Mouse (Mus musculus) G1E (cell line): ENCODE measurements around the gene Nfrkb. TPM values are rescaled to one million over a fixed set of nuclear protein-coding genes. Genes with fewer than 3 reads are reported as not detected.

Experiments used
- ATAC-seq: 2 replicates; pipeline ENCODE4 v1.8.0; 2016; ENCODE audit warnings: mild to moderate bottlenecking; ENCODE audit not compliant: insufficient number of reproducible peaks, poor library complexity, low FRiP score, severe bottlenecking; ENCODE audit errors: extremely low read depth
- DNase-seq: peaks from one replicate; pipeline ENCODE4 v3.0.0; 2012; ENCODE audit warnings: low spot score
- H3K27me3 ChIP-seq: 2 replicates; pipeline ENCODE4 v1.6.1; 2012; ENCODE audit warnings: mild to moderate bottlenecking, low read length, inconsistent platforms; ENCODE audit not compliant: insufficient read depth
- H3K36me3 ChIP-seq: replicated peaks from 2 replicates; pipeline ENCODE3; 2012; ENCODE audit warnings: mild to moderate bottlenecking, inconsistent platforms
- H3K4me1 ChIP-seq: 2 replicates; pipeline ENCODE4 v1.6.1; 2012; ENCODE audit warnings: low read depth, low read length, inconsistent platforms, mixed read lengths; ENCODE audit not compliant: insufficient read depth
- H3K4me3 ChIP-seq: 2 replicates; pipeline ENCODE4 v1.5.1; 2012; ENCODE audit warnings: low read depth, mild to moderate bottlenecking, inconsistent platforms, low read length, moderate library complexity, mixed read lengths
- H3K9me3 ChIP-seq: replicated peaks from 2 replicates; pipeline ENCODE4 v1.6.1; 2012; ENCODE audit warnings: inconsistent platforms
- CTCF ChIP-seq: IDR thresholded peaks from 2 replicates; pipeline ENCODE4 v1.5.1; 2012; ENCODE audit warnings: low read depth, low read length, inconsistent platforms, mixed read lengths
- GATA1 ChIP-seq: IDR thresholded peaks from 2 replicates; pipeline ENCODE4 v1.6.1; 2012; ENCODE audit warnings: borderline replicate concordance, low read length, inconsistent platforms, mixed read lengths
- GATA2 ChIP-seq: IDR thresholded peaks from 2 replicates; pipeline ENCODE4 v1.6.1; 2012; ENCODE audit warnings: low read depth, low read length, inconsistent platforms, borderline replicate concordance
- POLR2AphosphoS5 ChIP-seq: IDR thresholded peaks from 2 replicates; pipeline ENCODE4 v1.6.1; 2012; ENCODE audit warnings: low read depth, low read length, inconsistent platforms; ENCODE audit not compliant: insufficient replicate concordance
- TAL1 ChIP-seq: conservative IDR thresholded peaks from 2 replicates; pipeline ENCODE4 v1.6.1; 2012; ENCODE audit warnings: low read depth, low read length, inconsistent platforms, mixed read lengths
- polyA plus RNA-seq: library from polyadenylated mRNA; stranded (reverse); fragments of >175 nt; gene quantifications from 2 replicates; pipeline ENCODE4 v1.2.3, GENCODE M21; 2012
- total RNA-seq, 2 experiments: library from RNA; stranded (forward) in 1 of 2; stranded (reverse) in 1 of 2; fragments of 200-1000 nt in 1 of 2; fragments of >200 nt in 1 of 2; fragmentation: Nextera tagmentation in 1 of 2; gene quantifications; 2 replicates each; pipeline ENCODE4 v1.2.3; 2014 to 2017

Gene Nfrkb
- total and polyA plus RNA-seq, 3 experiments, result 21.2 to 39.9 (median 23.8) TPM

DNA sequence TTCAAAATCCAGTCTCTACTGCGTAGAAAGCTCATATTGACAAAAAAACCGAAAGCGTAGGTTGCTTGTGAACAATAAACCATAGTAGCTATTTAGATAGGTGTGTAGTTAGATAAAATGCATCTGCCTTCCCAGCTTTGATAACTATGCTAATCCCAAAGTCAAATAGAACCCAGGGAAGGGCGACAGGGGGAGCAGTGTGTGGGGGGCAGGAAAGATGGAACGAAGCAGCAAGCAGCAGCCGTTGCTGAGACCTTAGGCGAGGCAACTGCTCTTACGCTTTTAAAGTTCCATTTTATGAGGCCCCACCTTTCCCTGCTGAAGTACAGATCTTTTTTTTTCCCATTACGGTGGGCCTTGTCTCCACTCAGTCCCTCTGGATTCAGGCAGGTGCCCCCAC lies 77.2 kb downstream of the Nfrkb start:
- Histone ChIP-seq H3K4me1 (no peaks in the 10 kb centered on the region), H3K9me3 (no peaks in the 10 kb centered on the region), H3K27me3 (no peaks in the 10 kb centered on the region; the same call in 1 of the 2 replicates), H3K36me3 (no peaks in the 10 kb centered on the region), H3K4me3 (no peak overlapping the region)
- TF ChIP-seq TAL1, result no peak
- TF ChIP-seq GATA1, result no peak
- TF ChIP-seq CTCF, result no peak
- no peak for TF ChIP-seq POLR2AphosphoS5
- no peak for TF ChIP-seq GATA2
- DNase-seq (no peak), ATAC-seq (no peak)

- no peak for ATAC-seq
- no peak within 1 kb of the TSS for H3K4me3 ChIP-seq
- DNase-seq, result no peak
- no peak for TF ChIP-seq CTCF
- no peak for TF ChIP-seq GATA1
- TF ChIP-seq POLR2AphosphoS5, result no peak
- TF ChIP-seq GATA2, result no peak
- TF ChIP-seq TAL1, result no peak
- no peaks in the 10 kb centered on the region for H3K4me1 ChIP-seq
- no peaks in the 10 kb centered on the region for H3K36me3 ChIP-seq
- no peaks in the 10 kb centered on the region for H3K9me3 ChIP-seq
- H3K27me3 ChIP-seq, result no peaks in the 10 kb centered on the region; the same call in 1 of the 2 replicates
These were observed 77.9 kb downstream of the Nfrkb start, which contains the start of gene Tmem45b for GRCm38 (mm10) chr9:31463692-31464474. Gene Tmem45b, minus strand, starts transcription at chr9:31464462.

Other genes with a start within 250 kb of the Nfrkb start
- gene Aplp2, start 174.4 kb upstream of the Nfrkb start, total RNA-seq (2014; fragmentation: Nextera tagmentation), result 721 and 724 TPM in 2 replicates
- 454 and 492 TPM in 2 replicates for gene Aplp2, start 174.4 kb upstream of the Nfrkb start, total RNA-seq (2017)
- gene Aplp2, start 174.4 kb upstream of the Nfrkb start, polyA plus RNA-seq, result 65.1 and 79.4 TPM in 2 replicates
- 12.0 and 19.9 TPM in 2 replicates for gene Prdm10, start 105.7 kb upstream of the Nfrkb start, total RNA-seq (2014; fragmentation: Nextera tagmentation)
- 9.5 and 9.9 TPM in 2 replicates for gene Prdm10, start 105.7 kb upstream of the Nfrkb start, total RNA-seq (2017)
- 3.6 and 5.3 TPM in 2 replicates for gene Prdm10, start 105.7 kb upstream of the Nfrkb start, polyA plus RNA-seq
- not detected in 2 replicates for gene Tmem45b, start 78.3 kb downstream of the Nfrkb start, total RNA-seq (2014; fragmentation: Nextera tagmentation)
- gene Tmem45b, start 78.3 kb downstream of the Nfrkb start, total RNA-seq (2017), result 0.06 and 0.33 TPM in 2 replicates
- not detected in 2 replicates for gene Tmem45b, start 78.3 kb downstream of the Nfrkb start, polyA plus RNA-seq